Mouse (Mus musculus): ENCODE measurements around the gene Npas3.

Gene Npas3

DNA sequence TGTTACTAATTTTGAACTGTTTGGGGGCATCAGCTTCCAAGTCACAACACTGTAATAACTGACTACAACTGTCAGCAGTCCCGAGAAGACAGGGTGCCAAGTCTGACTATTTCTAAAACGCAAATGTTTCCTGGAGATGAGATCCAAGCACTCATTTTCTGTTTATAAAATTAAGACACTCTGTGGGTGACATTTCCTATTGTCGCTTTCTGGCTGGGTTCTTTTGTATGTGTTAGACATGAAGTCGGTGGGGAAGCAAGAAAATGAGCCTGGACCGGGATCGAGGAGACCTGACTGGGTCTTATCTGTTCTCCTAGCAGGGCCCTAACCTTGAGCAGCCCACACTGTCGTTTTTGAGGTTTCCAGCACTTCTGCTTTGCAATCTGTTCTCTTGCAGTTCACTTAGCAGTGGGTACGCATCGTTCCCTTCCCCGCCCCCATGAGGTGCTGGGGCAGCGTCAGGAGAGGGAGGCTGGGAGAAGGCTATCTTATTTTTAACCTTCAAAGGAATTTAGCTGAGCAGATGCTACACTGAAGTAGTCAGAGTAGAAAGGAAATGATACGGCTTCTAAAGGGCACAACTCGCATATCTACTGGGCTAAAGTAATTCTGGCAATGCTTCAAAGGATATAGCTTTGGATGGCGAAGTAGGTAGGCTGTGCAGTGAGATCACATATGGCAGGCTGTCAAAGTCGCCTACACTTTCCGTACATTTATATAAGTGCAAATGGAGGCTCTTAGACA lies 593.6 kb downstream of the Npas3 start:
- in situ Hi-C loops (cut with MboI; ENCODE audit: unreplicated experiment in 2 of 2), result no loop called here

DNA sequence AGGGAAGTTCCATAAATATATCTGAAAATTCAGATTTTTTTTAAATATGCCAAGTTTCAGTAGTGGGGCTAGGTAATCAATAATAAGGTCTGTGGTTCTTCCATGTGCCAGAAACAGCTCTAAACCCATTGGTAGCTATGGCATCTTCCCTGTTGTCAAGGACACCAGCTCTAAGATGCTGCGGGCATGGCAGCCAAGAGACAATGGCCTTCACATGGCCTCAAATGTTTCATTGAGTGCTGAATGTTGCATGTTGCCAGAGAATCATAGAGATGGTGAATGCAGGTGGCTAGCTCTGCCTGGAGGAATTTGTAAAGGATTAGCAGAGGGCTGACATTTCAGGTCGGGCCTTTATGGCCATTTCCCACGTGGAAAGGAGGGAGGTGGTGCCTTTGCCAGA lies 595.1 kb downstream of the Npas3 start:
- in situ Hi-C loops (cut with MboI; ENCODE audit: unreplicated experiment in 2 of 2), result no loop called here

- in situ Hi-C loops (cut with MboI; ENCODE audit: unreplicated experiment in 2 of 2), result no loop called here
Measured at GRCm38 (mm10) chr12:53846154-53846665, 597.7 kb downstream of the Npas3 start.

DNA sequence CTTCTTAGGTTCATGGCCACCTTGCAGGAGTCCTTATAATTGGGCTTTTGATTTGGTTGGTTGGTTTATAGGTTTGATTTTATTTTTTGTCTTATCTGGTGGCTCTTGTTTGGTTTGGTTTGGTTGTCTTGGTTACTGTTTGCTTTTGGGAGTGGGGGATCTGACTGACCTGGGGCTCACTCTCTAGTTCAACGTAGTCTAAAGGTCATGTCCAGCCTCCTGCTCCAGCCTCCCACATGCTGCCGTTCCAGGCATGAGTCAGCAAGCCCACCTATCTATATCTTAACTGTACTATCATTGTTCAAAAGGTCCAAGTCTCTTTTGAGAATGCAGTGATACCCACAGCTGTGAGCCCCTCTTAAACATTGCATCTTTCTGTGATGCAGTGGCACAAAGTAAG lies 600.8 kb downstream of the Npas3 start:
- in situ Hi-C loops (cut with MboI; ENCODE audit: unreplicated experiment in 2 of 2), result no loop called here

DNA sequence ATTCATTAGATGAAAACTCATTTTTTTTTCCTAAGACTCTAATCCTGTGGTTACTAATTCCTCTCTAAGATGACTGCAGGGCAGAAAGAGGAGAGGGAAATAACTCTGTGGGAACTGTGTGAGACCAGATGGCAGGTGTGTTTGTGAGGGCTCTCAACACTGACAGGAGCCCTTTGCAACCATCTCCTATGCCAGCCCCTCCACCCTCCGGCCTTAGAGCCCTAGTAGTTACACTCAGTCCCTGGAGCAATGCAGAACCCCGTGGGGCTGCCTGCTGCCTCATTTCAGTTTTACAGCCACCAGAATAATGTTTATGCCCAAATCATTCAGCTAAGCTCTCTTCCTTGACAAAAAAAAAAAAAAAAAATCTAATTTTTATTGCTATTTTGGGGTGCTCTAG lies 604.0 kb downstream of the Npas3 start:
- in situ Hi-C loops (cut with MboI; ENCODE audit: unreplicated experiment in 2 of 2), result no loop called here

GRCm38 (mm10) chr12:53860176-53860575 lies 611.7 kb downstream of the Npas3 start:
- in situ Hi-C loops (cut with MboI; ENCODE audit: unreplicated experiment in 2 of 2), result no loop called here

GRCm38 (mm10) chr12:53862281-53862680 lies 613.8 kb downstream of the Npas3 start:
- in situ Hi-C loops (cut with MboI; ENCODE audit: unreplicated experiment in 2 of 2), result no loop called here

DNA sequence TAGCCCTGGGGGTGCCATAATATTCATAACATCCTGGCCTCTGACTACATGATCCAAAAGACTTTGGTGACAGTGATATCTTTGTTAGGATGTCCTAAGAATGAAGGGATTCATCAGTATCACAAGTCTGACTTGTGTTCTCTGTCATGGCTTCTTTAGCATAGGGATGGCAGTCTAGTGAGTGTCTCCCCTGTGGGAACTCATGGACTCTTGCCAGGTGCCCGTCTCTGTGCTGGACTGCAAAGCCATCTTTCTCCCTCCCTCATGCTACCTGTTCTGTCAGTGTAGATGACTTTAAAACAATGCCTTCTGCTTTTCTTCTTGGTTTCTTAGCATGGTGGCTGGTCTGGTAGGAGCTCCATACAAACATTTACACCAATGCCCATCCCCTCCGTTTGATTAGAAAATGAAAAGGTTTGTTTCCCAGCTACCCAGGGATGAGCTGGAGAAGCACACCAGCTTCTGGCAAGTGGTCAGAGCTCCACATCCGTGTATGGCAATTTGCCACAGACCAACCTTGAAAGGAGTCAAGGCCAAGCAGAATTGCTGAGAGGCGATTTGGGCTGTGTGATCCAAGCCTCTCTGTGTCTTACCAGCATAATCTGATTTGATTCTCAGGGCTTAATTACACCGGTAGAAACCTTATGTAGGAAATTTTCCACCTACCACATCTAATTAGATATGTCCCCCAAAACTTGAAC lies 616.1 kb downstream of the Npas3 start:
- in situ Hi-C loops (cut with MboI; ENCODE audit: unreplicated experiment in 2 of 2), result no loop called here

GRCm38 (mm10) chr12:53865691-53866090 lies 617.2 kb downstream of the Npas3 start:
- in situ Hi-C loops (cut with MboI; ENCODE audit: unreplicated experiment in 2 of 2), result no loop called here

DNA sequence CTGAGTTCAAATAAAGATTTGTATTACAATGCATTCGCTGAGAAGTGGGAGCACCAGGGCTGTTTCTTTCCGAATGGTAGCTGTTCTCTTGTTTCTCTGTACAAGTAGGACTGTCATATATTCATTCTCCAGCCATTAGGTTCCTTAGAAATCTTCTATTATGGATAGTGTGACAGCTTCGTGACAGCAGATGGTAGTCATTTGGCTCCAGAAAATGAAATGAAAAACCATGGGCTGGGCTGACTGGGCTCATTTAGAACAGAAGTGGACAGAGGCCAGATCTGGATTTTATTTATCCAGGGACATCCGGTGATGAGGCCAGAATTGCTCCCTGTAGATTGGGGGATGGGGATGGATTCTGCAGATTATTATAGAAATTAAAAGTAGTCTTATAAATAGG lies 621.5 kb downstream of the Npas3 start:
- in situ Hi-C loops (cut with MboI; ENCODE audit: unreplicated experiment in 2 of 2), result no loop called here

GRCm38 (mm10) chr12:53875226-53875625 lies 626.7 kb downstream of the Npas3 start:
- in situ Hi-C loops (cut with MboI; ENCODE audit: unreplicated experiment in 2 of 2), result no loop called here

DNA sequence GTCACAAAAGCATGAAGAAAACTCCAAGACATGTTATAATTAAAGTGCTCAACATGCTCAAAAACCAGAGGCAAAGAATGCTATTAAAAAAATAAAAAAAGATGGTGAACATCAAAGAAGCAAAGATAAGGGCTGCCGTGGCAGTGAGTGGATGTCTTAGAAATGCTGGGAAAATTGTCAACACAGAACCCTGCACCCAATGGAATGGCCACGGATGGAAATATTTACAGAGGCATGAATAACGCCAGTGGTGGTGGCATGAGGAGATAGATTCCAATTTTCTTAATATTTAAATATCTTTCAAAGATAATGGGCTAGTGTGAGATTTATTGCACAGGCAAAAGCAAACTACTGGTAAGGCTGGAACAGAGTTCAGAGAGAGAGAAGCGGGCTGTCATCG lies 628.2 kb downstream of the Npas3 start:
- in situ Hi-C loops (cut with MboI; ENCODE audit: unreplicated experiment in 2 of 2), result no loop called here

- in situ Hi-C loops (cut with MboI; ENCODE audit: unreplicated experiment in 2 of 2), result no loop called here
Measured at GRCm38 (mm10) chr12:53881684-53882083, 633.2 kb downstream of the Npas3 start.

DNA sequence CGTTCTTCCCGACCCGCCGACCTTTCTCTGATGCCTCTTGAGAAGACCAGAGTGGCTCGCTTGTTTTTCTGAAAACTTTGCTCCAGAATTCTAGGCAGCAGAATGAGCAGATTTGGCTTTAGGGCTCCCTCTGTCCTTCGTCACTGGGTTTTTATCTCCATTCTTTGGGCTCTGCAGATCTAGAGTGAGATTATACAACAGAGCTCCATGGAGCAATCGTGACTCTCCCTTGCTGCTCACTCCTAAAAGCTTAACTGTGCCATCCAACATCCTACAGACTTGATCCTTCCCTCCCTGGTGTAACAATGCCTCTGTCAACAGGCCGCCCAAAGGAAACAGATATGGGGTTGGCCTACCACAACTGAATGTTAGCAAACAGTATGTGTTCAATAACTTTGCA lies 634.4 kb downstream of the Npas3 start:
- in situ Hi-C loops (cut with MboI; ENCODE audit: unreplicated experiment in 2 of 2), result no loop called here

- in situ Hi-C loops (cut with MboI; ENCODE audit: unreplicated experiment in 2 of 2), result no loop called here
Measured at GRCm38 (mm10) chr12:53888624-53889023, 640.1 kb downstream of the Npas3 start.

- in situ Hi-C loops (cut with MboI; ENCODE audit: unreplicated experiment in 2 of 2), result no loop called here
Measured at GRCm38 (mm10) chr12:53895909-53896308, 647.4 kb downstream of the Npas3 start.

DNA sequence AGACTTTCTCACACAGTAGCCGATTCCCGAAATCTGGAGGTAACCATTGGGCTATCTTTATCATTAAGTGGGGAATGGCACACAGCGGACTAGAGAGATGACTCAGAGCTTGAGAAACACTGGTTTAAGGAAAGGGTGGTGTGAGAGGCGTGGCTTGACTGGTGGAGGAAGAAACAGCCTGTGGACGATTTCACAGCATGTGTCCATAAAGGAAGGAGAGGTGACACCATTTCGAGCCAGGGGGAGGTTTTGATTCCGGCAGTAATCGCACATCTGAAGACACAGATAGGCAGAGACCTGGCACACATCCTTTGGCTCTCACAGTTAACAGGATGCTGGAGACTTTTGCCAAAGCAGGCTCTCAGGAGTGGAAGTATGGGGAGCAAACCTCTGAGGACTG lies 660.3 kb downstream of the Npas3 start:
- in situ Hi-C loops (cut with MboI; ENCODE audit: unreplicated experiment in 2 of 2), result no loop called here

DNA sequence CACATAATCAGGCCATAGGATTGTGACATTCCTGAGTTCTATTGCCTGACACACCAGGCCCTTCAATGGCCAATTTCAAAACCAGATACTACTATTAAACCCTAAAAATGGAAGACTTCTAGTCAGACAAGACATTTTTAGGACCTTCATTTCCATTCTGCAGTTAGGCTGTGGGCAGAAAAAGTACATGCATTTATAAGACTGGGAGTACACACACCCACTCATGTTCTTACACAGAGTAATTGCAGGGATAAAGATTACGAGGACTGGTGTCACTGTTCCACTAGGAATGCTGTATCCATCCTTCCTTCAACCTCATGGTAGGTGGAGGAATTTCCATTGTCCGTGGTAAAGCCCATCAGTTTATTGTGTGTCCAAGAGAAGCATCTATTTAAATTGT lies 661.7 kb downstream of the Npas3 start:
- in situ Hi-C loops (cut with MboI; ENCODE audit: unreplicated experiment in 2 of 2), result no loop called here

DNA sequence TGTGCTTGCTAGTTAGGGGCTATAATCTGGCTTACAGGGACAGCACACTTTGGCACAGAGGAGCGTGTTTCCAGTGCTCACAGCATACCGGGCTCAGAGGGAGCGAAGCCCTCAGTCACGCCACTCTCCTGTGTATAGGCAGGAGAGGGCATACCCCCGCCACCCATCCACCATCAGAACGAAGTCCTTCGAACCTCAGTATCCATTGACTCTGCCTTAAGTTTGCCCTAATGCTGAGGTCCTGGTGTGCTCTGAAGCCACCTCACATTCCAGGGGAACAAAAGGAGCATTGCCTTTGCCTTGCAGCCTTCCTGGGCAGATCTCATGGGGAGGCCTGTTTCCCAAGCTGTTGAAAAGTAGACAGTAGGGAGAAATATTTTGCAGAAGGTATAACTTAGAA lies 673.7 kb downstream of the Npas3 start:
- in situ Hi-C loops (cut with MboI; ENCODE audit: unreplicated experiment in 2 of 2), result no loop called here

GRCm38 (mm10) chr12:53948826-53949225 lies 700.3 kb downstream of the Npas3 start:
- in situ Hi-C loops (cut with MboI; ENCODE audit: unreplicated experiment in 2 of 2), result no loop called here

GRCm38 (mm10) chr12:53962004-53962403 lies 713.5 kb downstream of the Npas3 start:
- in situ Hi-C loops (cut with MboI; ENCODE audit: unreplicated experiment in 2 of 2), result no loop called here

- in situ Hi-C loops (cut with MboI; ENCODE audit: unreplicated experiment in 2 of 2), result no loop called here
Measured at GRCm38 (mm10) chr12:53963534-53963933, 715.1 kb downstream of the Npas3 start.
